Comparison of ENCODE assay signal across 32 mouse cellular contexts in the genomic region with DNA sequence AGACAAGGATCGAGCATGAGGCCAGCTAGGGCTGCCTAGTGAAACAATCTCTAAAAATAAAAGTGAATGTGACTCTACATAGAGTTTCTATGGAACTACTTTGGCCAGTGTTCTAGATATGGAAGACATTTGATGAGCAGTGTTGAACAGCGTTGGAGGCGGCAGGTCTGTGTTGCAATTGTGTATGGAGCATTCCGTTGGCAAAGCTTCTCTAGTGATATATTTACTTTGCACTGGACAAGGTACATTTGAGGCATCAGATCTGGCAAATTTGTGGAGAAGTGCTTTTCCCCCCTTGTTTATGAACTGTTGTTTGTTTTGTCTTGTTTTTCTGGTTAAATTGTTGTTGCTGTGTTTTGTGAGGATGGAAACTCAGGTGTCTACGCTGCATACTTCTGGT. TPM values are rescaled to one million over a fixed set of nuclear protein-coding genes. Genes with fewer than 3 reads are reported as not detected.
DNase-seq lines count a peak whose midpoint lies in the region; ATAC-seq and TF ChIP-seq lines count a peak whose summit lies in the region.
"Had no signal": no experiment of that assay in that cellular context is flagged by ENCODE, and none has a peak within 500 bp of the region (broad histone marks: within the 10 kb centered on the region; RNA-seq: fewer than 3 reads in every experiment).

No protein-coding gene starts in this region.

- H3K4me2 ChIP-seq in kidney, embryonic 14.5 days (replicated peaks; ENCODE audit: low read depth, low read length): no peak overlapping the region
- no peak overlapping the region for H3K4me2 ChIP-seq in liver, embryonic 12.5 days
- H3K4me2 ChIP-seq in liver, embryonic 16.5 days (ENCODE audit: low read depth, low read length): peak overlapping the region; percentile 22; the same call in 1 of the 2 replicates
- H3K4me2 ChIP-seq: embryonic facial prominence, embryonic 13.5 days; forebrain, embryonic 13.5 days; heart, embryonic 12.5 days; heart, embryonic 15.5 days; hindbrain, embryonic 13.5 days had no signal

- peak overlapping the region; percentile 35; the same call in 1 of the 2 replicates for H3K27ac ChIP-seq in kidney, adult 2 months (ENCODE audit: insufficient read depth, low read depth, low read length)
- no peak overlapping the region for H3K27ac ChIP-seq in kidney, embryonic 14.5 days (ENCODE audit: low read depth, low read length)
- 0 out of 2 replicates have a peak overlapping the region, but pooled peaks have one; percentile 23 for H3K27ac ChIP-seq in liver, embryonic 12.5 days
- H3K27ac ChIP-seq in liver, embryonic 16.5 days (ENCODE audit: low read length): peak overlapping the region; percentile 69
- H3K27ac ChIP-seq: embryonic facial prominence, embryonic 10.5 days; embryonic facial prominence, embryonic 13.5 days; forebrain, embryonic 10.5 days; forebrain, embryonic 13.5 days; heart, embryonic 15.5 days; hindbrain, embryonic 10.5 days; hindbrain, embryonic 13.5 days had no signal

- peak; percentile 51 for DNase-seq in kidney, adult 2 months
- no peak for DNase-seq in liver
- no peak for DNase-seq in thymus, postnatal 14 days
- no peak for DNase-seq in cerebellum, adult 9-10 months
- DNase-seq: adrenal gland, adult 2 months; adrenal gland, postnatal 14 days; B cell, adult 2 months; cerebellum, adult 11 months; cerebellum, adult 2 months; cerebellum, postnatal 10 days; cerebellum, postnatal 36 days; embryo, embryonic 11 days; gastrocnemius, postnatal 25 days; heart, adult 18-20 months; heart, postnatal 10 days; heart, postnatal 36 days had no signal

- TF ChIP-seq CTCF in kidney, adult 2 months (conservative IDR thresholded peaks at IDR 0.05; ENCODE audit: insufficient read depth, insufficient read length, low read depth, low read length): no peak

- H3K27me3 ChIP-seq in kidney, adult 2 months (replicated peaks; ENCODE audit: control insufficient read depth, insufficient read depth, low read length): no peaks in the 10 kb centered on the region
- H3K27me3 ChIP-seq in kidney, embryonic 14.5 days (ENCODE audit: control insufficient read depth, insufficient read depth, low read length): no peaks in the 10 kb centered on the region
- H3K27me3 ChIP-seq in liver, embryonic 12.5 days (replicated peaks): no peaks in the 10 kb centered on the region
- H3K27me3 ChIP-seq in liver, embryonic 16.5 days (ENCODE audit: control insufficient read depth, insufficient read depth, low read depth, low read length): no peaks in the 10 kb centered on the region
- H3K27me3 ChIP-seq: CH12.LX; embryonic facial prominence, embryonic 13.5 days; forebrain, embryonic 13.5 days; heart, embryonic 12.5 days; heart, embryonic 15.5 days; hindbrain, embryonic 13.5 days; Patski had no signal

- no peak overlapping the region for H3K9ac ChIP-seq in kidney, embryonic 14.5 days (ENCODE audit: low read depth, low read length)
- H3K9ac ChIP-seq in liver, embryonic 12.5 days: no peak overlapping the region
- H3K9ac ChIP-seq in liver, embryonic 16.5 days (ENCODE audit: low read depth, low read length): no peak overlapping the region
- H3K9ac ChIP-seq: embryonic facial prominence, embryonic 13.5 days; forebrain, embryonic 13.5 days; heart, embryonic 12.5 days; heart, embryonic 15.5 days; hindbrain, embryonic 13.5 days had no signal

- H3K4me3 ChIP-seq in kidney, adult 2 months (ENCODE audit: insufficient read depth, low read depth, low read length): no peak overlapping the region
- H3K4me3 ChIP-seq in kidney, embryonic 14.5 days (ENCODE audit: low read length): no peak overlapping the region
- H3K4me3 ChIP-seq in liver, embryonic 12.5 days: no peak overlapping the region
- H3K4me3 ChIP-seq in liver, embryonic 16.5 days (ENCODE audit: low read depth, low read length): 0 out of 2 replicates have a peak overlapping the region, but pooled peaks have one; percentile 7
- H3K4me3 ChIP-seq: embryonic facial prominence, embryonic 10.5 days; embryonic facial prominence, embryonic 13.5 days; forebrain, embryonic 10.5 days; forebrain, embryonic 13.5 days; heart, embryonic 12.5 days; heart, embryonic 15.5 days; hindbrain, embryonic 10.5 days; hindbrain, embryonic 13.5 days had no signal

- H3K9me3 ChIP-seq in kidney, embryonic 14.5 days (ENCODE audit: control insufficient read depth, low read length): no peaks in the 10 kb centered on the region
- no peaks in the 10 kb centered on the region for H3K9me3 ChIP-seq in liver, embryonic 12.5 days (replicated peaks)
- no peaks in the 10 kb centered on the region for H3K9me3 ChIP-seq in liver, embryonic 16.5 days (replicated peaks; ENCODE audit: control insufficient read depth, low read length)
- H3K9me3 ChIP-seq: embryonic facial prominence, embryonic 10.5 days; embryonic facial prominence, embryonic 13.5 days; forebrain, embryonic 10.5 days; forebrain, embryonic 13.5 days; G1E; heart, embryonic 12.5 days; heart, embryonic 15.5 days; hindbrain, embryonic 10.5 days; hindbrain, embryonic 13.5 days had no signal

- no peaks in the 10 kb centered on the region for H3K36me3 ChIP-seq in kidney, adult 2 months (ENCODE audit: control insufficient read depth, insufficient read depth, low read length)
- H3K36me3 ChIP-seq in kidney, embryonic 14.5 days (ENCODE audit: control insufficient read depth, insufficient read depth, low read length): peaks cover 36% of the 10 kb centered on the region
- H3K36me3 ChIP-seq in liver, embryonic 12.5 days: peaks cover 99% of the 10 kb centered on the region
- H3K36me3 ChIP-seq in liver, embryonic 16.5 days (ENCODE audit: control insufficient read depth, insufficient read depth): peaks cover 21% of the 10 kb centered on the region

- TF ChIP-seq POLR2A in kidney, adult 2 months (IDR thresholded peaks at IDR 0.05; ENCODE audit: low read depth, low read length): no peak

- no peak for ATAC-seq in kidney, embryonic 14.5 days (ENCODE audit: low FRiP score, low TSS enrichment)
- ATAC-seq in liver, embryonic 12.5 days: no peak
- 0 out of 2 replicates have a peak, but pooled peaks have one; percentile 10 for ATAC-seq in liver, embryonic 16.5 days (ENCODE audit: low read depth)
- ATAC-seq: forebrain, embryonic 13.5 days; forebrain, embryonic 16.5 days; hindbrain, embryonic 16.5 days; Patski had no signal

- peaks cover 14% of the 10 kb centered on the region for H3K4me1 ChIP-seq in kidney, adult 2 months (ENCODE audit: control insufficient read depth, insufficient read depth, low read length)
- no peaks in the 10 kb centered on the region for H3K4me1 ChIP-seq in kidney, embryonic 14.5 days (ENCODE audit: control insufficient read depth, insufficient read depth, low read length)
- peaks cover 17% of the 10 kb centered on the region for H3K4me1 ChIP-seq in liver, embryonic 12.5 days
- H3K4me1 ChIP-seq in liver, embryonic 16.5 days (ENCODE audit: control insufficient read depth, low read depth, low read length): peaks cover 11% of the 10 kb centered on the region
- H3K4me1 ChIP-seq: forebrain, embryonic 13.5 days; heart, embryonic 12.5 days; heart, embryonic 15.5 days; hindbrain, embryonic 13.5 days had no signal

- 71% methylated on average over 5 of the region's 5 CpGs for WGBS in kidney, adult 2 months
- WGBS in kidney, embryonic 14.5 days: 95% methylated on average over 5 of the region's 5 CpGs
- 87% methylated on average over 5 of the region's 5 CpGs for WGBS in liver, embryonic 12.5 days (ENCODE audit: insufficient replicate concordance)
- WGBS in liver, embryonic 16.5 days (ENCODE audit: insufficient replicate concordance): 87% methylated on average over 5 of the region's 5 CpGs

RNA-seq across cellular contexts. Expression of gene Rcl1, which starts 28.4 kb away (rescaled TPM):
- polyA plus RNA-seq in kidney, adult 2 months (2012; rRNA removed): 16.9 and 17.6 TPM in 2 replicates
- polyA plus RNA-seq in kidney, embryonic 14.5 days (2014; fragmentation: Nextera tagmentation; extraction: Ambion mirVana): 52.3 and 66.0 TPM in 2 replicates
- 81.1 and 83.7 TPM in 2 replicates for polyA plus RNA-seq in liver, embryonic 12.5 days (2016; fragmentation: Nextera tagmentation; extraction: Ambion mirVana)
- polyA plus RNA-seq in liver, embryonic 16.5 days (2015; fragmentation: Nextera tagmentation; extraction: Ambion mirVana): 69.9 and 73.3 TPM in 2 replicates
